Mouse (Mus musculus) hindbrain, embryonic 15.5 days (tissue): Measurements from ENCODE around the gene Stra6. TPM values are rescaled to one million over a fixed set of nuclear protein-coding genes. Genes with fewer than 3 reads are reported as not detected.

ENCODE experiments used
- ATAC-seq: fragments of 200-750 bp; cut with Nextera tagmentation; 2 replicates; pipeline ENCODE4 v1.8.0; 2017; ENCODE audit warnings: low read depth, moderate number of reproducible peaks, moderate TSS enrichment; ENCODE audit not compliant: low FRiP score
- H3K27ac ChIP-seq: fragments of 300-500 bp; sonication (generic); replicated peaks from 2 replicates; pipeline ENCODE4 v1.5.1; 2015; ENCODE audit warnings: mild to moderate bottlenecking, inconsistent platforms
- H3K27me3 ChIP-seq: fragments of 300-500 bp; sonication (generic); 2 replicates; pipeline ENCODE4 v1.6.1; 2015; ENCODE audit warnings: control low read depth, inconsistent platforms
- H3K36me3 ChIP-seq: fragments of 300-500 bp; sonication (generic); 2 replicates; pipeline ENCODE4 v1.6.1; 2015; ENCODE audit warnings: control low read depth, inconsistent platforms
- H3K4me1 ChIP-seq: fragments of 300-500 bp; sonication (generic); replicated peaks from 2 replicates; pipeline ENCODE4 v1.6.1; 2015; ENCODE audit warnings: control low read depth, inconsistent platforms
- H3K4me2 ChIP-seq: fragments of 300-500 bp; sonication (generic); 2 replicates; pipeline ENCODE4 v1.6.1; 2015; ENCODE audit warnings: moderate library complexity, mild to moderate bottlenecking, inconsistent platforms
- H3K4me3 ChIP-seq: fragments of 300-500 bp; sonication (generic); 2 replicates; pipeline ENCODE4 v1.5.1; 2015; ENCODE audit warnings: mild to moderate bottlenecking, inconsistent platforms
- H3K9ac ChIP-seq: fragments of 300-500 bp; sonication (generic); 2 replicates; pipeline ENCODE4 v1.6.1; 2015; ENCODE audit warnings: inconsistent platforms
- H3K9me3 ChIP-seq: fragments of 300-500 bp; sonication (generic); 2 replicates; pipeline ENCODE4 v1.6.1; 2016; ENCODE audit warnings: control low read depth, inconsistent platforms
- WGBS: fragments of 180-500 bp; shearing (Covaris S2); methylation state at CpG from one replicate; pipeline ENCODE4 v1.1.7; 2015; 5-methylcytosine and 5-hydroxymethylcytosine counted together
- polyA plus RNA-seq: library from polyadenylated mRNA; unstranded; fragments of >200 nt; fragmentation: Nextera tagmentation; extraction: Ambion mirVana; gene quantifications from 2 replicates; pipeline ENCODE4 v1.2.1, GENCODE M21; 2015

The Stra6 gene
- polyA plus RNA-seq, 1 experiment from 2014 or later = 17.5 TPM

DNA sequence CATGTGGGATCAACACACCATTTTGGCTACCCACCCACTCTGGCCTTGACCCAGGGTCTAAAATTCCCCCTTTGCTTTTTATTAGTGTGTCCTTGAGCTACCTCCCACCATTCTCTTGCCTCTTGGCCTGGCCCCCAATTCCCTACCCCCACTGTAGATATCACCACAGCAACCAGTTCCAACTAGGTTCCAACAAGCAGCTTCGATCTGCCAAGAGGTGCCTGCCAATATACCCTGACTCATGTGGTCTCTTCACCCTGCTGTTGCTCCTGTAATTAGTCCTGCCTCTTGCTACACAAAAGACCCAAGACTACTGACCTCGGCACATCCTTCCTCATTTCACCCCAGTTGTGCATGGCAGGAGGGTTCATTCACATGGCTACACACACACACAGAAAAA lies 21.5 kb downstream of the Stra6 start:
- Histone ChIP-seq H3K27ac (peak overlapping the region; percentile 50), H3K9me3 (no peaks in the 10 kb centered on the region), H3K9ac (no peak overlapping the region), H3K4me1 (peaks cover 37% of the 10 kb centered on the region), H3K36me3 (no peaks in the 10 kb centered on the region), H3K4me3 (no peak overlapping the region), H3K27me3 (peaks cover 2% of the 10 kb centered on the region; the same call in 1 of the 2 replicates), H3K4me2 (no peak overlapping the region; the same call in 1 of the 2 replicates)
- WGBS = 4% methylated on average over 2 of the region's 2 CpGs
- ATAC-seq = peak; percentile 70

DNA sequence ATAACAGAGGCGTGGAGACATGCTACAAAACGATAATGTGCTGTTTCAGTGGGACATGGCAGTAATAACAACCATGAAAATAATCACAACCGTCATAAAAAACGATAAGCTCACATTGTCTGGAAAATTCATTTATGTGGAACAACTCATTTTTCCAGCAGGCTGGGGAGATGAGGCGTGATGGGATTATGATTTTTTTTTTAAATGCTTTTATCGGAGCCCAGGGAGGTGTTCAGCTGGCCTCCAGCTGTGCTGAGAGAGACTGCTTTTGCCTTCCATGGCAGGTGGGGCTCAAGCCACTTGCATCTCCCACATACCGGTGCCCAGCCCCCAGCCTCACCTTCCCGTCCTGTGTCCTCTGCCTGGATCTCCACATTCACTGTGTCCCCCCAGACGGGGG lies 22.6 kb downstream of the Stra6 start:
- no peak for ATAC-seq
- peak overlapping the region; percentile 50; the same call in 1 of the 2 replicates for H3K27ac ChIP-seq
- no peak overlapping the region for H3K9ac ChIP-seq

DNA sequence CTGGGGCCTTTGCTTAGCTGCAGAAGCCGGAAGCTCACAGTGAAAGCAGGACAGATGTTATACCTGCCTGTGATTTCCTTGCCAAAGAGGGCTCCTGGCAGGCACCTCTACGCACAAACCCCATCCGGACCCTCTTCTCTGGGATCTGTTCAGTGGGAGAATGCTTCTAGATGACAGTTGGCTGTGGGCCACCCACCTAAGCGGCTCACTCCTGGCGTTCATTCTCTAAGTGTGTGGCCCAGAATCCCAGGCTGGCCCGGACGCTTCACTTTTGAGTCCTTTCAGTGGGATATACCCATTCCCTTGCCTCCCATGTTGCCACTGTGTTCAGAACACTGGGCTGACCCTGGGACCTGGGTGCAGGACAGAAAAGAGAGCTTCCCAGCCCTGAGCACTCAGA lies 23.3 kb downstream of the Stra6 start:
- H3K4me3 ChIP-seq = no peak overlapping the region
- 0 out of 2 replicates have a peak overlapping the region, but pooled peaks have one; percentile 20 for H3K27ac ChIP-seq
- no peak for ATAC-seq
- WGBS = 48% methylated on average over 7 of the region's 7 CpGs
- no peaks in the 10 kb centered on the region for H3K36me3 ChIP-seq
- peaks cover 2% of the 10 kb centered on the region; the same call in 1 of the 2 replicates for H3K27me3 ChIP-seq
- H3K4me2 ChIP-seq = no peak overlapping the region
- no peaks in the 10 kb centered on the region for H3K9me3 ChIP-seq
- H3K4me1 ChIP-seq = peaks cover 39% of the 10 kb centered on the region
- no peak overlapping the region for H3K9ac ChIP-seq

More for the DNA sequence above, 22.6 kb downstream of the Stra6 start:
- Histone ChIP-seq H3K27me3 (peaks cover 2% of the 10 kb centered on the region; the same call in 1 of the 2 replicates), H3K4me3 (no peak overlapping the region), H3K36me3 (no peaks in the 10 kb centered on the region), H3K9me3 (no peaks in the 10 kb centered on the region), H3K4me1 (peaks cover 37% of the 10 kb centered on the region), H3K4me2 (no peak overlapping the region)
- 23% methylated on average over 9 of the region's 9 CpGs for WGBS

DNA sequence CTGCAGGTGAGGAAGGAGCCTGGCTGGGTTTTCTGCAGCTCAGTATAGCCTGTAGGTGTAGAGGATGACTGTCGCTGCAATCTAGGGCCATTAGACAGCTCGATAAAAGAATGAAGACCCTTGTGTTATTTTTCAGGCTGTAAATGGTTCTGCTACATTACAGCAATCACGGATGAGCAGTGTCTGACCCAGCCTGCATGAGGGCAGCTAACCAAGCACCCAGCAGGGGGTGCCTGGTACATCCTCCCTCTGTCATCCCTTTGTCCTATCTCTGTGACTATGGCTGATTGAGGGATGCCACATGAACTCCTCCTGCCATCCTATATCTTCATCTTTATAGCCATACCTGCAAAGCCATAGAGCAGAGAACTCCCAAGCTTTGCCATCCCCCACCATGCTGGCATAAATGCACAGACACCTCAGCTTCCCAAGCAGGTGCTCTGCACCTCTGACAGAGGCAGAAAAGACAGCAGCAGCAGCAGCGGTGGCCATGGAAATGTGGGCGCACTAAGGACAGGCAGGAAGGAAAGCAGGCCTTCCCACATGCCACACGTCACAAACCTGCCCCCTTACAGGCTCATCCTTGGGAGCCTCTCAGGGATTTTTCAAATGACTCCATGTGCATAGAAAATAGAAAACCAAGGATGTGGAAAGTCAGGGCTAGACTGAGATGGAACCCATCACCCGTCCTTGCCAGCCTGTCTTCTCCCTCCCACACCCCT lies 23.9 kb downstream of the Stra6 start:
- Histone ChIP-seq H3K4me1 (peaks cover 41% of the 10 kb centered on the region), H3K9me3 (no peaks in the 10 kb centered on the region), H3K9ac (no peak overlapping the region), H3K4me3 (no peak overlapping the region), H3K27ac (0 out of 2 replicates have a peak overlapping the region, but pooled peaks have one; percentile 20), H3K27me3 (peaks cover 2% of the 10 kb centered on the region; the same call in 1 of the 2 replicates), H3K36me3 (no peaks in the 10 kb centered on the region), H3K4me2 (no peak overlapping the region)
- 54% methylated on average over 7 of the region's 7 CpGs for WGBS
- no peak for ATAC-seq

DNA sequence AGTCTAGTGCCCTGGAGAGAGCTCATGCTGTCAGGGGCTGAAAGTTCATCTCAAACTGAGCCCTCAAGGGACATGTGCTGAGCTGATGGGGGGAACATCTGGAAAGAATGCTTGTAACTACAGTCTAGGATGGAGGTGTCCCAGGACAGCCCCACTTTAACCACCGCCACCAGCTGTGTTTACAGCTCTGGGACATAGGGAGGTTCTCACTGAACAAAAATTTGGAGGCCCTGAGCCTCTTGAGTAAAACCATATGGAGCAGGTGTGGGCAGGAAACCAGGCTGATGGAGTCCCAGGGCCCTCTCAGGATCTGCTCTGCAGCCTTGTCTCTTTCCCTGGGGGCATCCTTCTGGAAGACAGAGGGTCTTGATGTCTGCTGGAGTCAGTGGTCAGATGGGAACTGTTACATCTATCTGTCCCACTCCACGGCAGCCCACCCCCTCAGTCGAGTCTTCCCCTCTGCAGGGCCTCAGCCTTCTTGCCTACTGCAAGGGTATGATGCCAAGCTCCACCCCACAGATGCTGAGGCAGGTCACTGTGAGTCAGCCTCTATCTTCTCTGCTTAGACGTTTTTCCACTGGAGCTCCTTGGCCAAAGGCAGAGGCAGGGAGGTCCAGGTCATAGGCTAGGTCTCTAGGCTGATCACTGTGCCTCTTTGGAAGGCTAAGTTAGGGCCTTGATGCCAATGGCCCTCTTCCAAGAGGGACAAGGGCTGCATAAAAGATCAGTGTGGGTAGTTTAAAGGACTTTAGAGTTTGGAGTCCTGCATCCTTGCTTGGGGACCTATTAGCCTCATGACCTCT lies 28.2 kb downstream of the Stra6 start:
- no peak for ATAC-seq
- H3K4me1 ChIP-seq = peaks cover 23% of the 10 kb centered on the region
- 64% methylated on average over 4 of the region's 4 CpGs for WGBS

DNA sequence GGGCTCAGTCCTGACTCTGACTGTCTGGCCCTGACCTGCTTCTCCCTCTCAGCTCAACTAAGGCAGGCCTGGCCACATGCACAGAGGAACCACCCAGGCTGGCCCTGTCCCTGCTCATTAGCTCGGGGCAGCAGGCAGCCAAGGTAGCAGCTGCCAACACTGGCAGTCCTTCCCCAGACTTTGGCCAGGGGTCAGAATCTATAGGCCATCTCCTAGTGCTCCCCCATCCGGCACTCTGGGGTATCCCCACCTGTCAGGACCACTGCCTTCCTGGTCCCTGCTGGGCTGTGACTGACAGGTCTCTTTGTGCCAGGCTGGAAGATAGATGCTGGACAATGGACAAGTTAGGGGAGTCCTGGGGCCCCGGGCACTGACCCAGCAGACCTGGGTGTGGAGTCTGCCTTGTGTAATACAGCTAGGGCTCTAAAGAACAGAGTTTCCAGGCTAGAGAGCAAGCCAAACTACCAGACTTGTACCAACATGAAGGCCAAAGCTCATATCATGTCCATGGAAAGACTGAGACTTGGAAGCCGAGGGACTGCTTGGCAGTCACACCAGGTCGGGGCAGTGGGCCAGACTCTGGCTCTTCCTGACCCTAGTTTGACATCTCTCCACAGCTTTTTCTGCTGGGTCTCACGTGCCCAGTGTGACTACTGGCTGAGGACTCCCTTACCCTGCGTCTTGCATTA lies 29.1 kb downstream of the Stra6 start:
- Histone ChIP-seq H3K9ac (no peak overlapping the region), H3K4me1 (peaks cover 22% of the 10 kb centered on the region), H3K9me3 (no peaks in the 10 kb centered on the region), H3K4me2 (no peak overlapping the region), H3K4me3 (no peak overlapping the region), H3K27ac (no peak overlapping the region), H3K36me3 (no peaks in the 10 kb centered on the region), H3K27me3 (no peaks in the 10 kb centered on the region)
- ATAC-seq = peak; percentile 73
- WGBS = 57% methylated on average over 7 of the region's 7 CpGs

More for the DNA sequence above, 28.2 kb downstream of the Stra6 start:
- Histone ChIP-seq H3K9ac (no peak overlapping the region), H3K4me2 (no peak overlapping the region), H3K27ac (no peak overlapping the region), H3K27me3 (no peaks in the 10 kb centered on the region), H3K9me3 (no peaks in the 10 kb centered on the region), H3K4me3 (no peak overlapping the region), H3K36me3 (no peaks in the 10 kb centered on the region)

DNA sequence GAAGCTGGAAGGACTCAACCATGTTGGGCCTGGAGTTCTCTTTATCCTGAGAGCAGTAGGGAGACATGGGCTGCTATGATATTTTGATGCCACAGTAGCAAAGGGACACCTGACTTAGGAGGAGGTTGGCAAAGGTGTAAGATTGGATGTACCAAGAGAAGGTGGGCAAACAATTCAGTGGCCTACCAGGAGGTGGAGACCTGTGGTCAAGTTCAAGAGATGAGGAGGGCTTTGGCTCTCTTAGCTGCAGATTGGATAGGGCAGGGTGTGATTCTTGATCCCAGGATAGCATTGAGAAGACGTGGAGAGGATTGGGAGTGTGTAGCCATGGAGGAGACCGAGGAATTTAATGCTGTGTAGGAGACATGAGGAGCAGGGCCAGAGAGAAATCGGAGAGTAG lies 30.2 kb downstream of the Stra6 start:
- H3K4me3 ChIP-seq = no peak overlapping the region
- H3K9me3 ChIP-seq = no peaks in the 10 kb centered on the region
- ATAC-seq = no peak
- H3K4me1 ChIP-seq = peaks cover 22% of the 10 kb centered on the region
- H3K27ac ChIP-seq = no peak overlapping the region
- H3K9ac ChIP-seq = no peak overlapping the region
- WGBS = 71% methylated on average over 3 of the region's 3 CpGs
- H3K27me3 ChIP-seq = no peaks in the 10 kb centered on the region
- no peaks in the 10 kb centered on the region for H3K36me3 ChIP-seq
- H3K4me2 ChIP-seq = no peak overlapping the region

DNA sequence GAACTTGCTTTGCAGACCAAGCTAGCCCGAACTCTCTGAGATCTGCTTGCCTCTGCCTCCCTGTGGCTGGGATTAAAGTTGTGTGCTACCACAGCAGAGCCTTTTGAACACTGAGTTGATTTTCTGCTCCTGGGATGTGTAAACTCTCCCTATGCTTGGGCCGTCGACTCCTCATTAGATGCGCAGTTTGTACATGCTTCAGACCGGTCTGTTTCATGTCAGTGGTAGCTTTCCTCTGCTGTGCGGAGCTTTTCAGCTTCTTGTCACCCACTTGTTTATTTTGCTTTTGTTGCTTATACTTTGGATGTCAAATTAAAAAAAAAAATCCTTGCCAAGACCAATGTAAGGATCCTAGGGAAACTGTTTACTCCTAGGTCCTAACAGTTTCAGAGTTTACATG lies 32.4 kb downstream of the Stra6 start:
- peaks cover 22% of the 10 kb centered on the region for H3K4me1 ChIP-seq
- H3K27me3 ChIP-seq = no peaks in the 10 kb centered on the region
- H3K4me3 ChIP-seq = no peak overlapping the region
- ATAC-seq = no peak
- H3K9me3 ChIP-seq = no peaks in the 10 kb centered on the region
- no peak overlapping the region for H3K4me2 ChIP-seq
- H3K27ac ChIP-seq = 0 out of 2 replicates have a peak overlapping the region, but pooled peaks have one; percentile 63
- WGBS = 82% methylated on average over 6 of the region's 6 CpGs
- no peaks in the 10 kb centered on the region for H3K36me3 ChIP-seq
- H3K9ac ChIP-seq = no peak overlapping the region

DNA sequence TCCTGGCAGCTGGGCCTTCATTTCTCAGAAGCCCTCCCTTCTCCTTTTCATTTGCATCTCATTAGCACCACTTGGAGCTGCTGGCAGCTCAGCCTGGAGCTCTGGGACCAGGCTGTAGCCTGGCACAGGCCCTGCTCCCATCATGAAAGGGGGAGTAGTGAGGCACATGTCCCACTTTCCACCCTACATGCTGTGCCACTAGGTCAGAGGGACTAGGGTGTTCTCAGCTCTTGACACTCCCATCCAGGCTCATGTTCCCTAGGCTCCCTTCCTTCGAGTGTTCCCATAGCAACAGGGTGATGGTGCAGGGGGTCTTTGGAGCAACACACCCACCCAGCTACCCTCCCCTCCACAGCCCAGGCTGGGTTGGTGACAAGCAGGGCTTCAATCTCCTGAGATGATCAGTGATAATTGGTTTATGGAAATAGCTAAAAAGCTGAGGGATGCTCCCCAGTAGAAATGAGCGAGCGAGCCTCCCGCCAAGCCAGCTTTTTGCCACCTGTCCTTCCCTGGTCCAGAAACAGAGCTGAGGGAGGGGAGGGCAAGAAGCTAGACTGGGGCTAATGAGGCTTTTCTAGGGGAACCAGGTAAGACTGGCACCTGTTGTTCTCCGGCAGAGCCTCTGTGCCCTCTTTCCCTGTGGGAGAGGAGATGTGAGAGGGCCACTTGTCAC lies 33.2 kb downstream of the Stra6 start:
- no peak overlapping the region for H3K4me3 ChIP-seq
- WGBS = 43% methylated on average over 5 of the region's 5 CpGs
- H3K36me3 ChIP-seq = no peaks in the 10 kb centered on the region
- H3K9ac ChIP-seq = no peak overlapping the region
- H3K9me3 ChIP-seq = no peaks in the 10 kb centered on the region
- ATAC-seq = peak; percentile 68
- no peak overlapping the region for H3K4me2 ChIP-seq
- H3K4me1 ChIP-seq = peaks cover 21% of the 10 kb centered on the region
- no peaks in the 10 kb centered on the region for H3K27me3 ChIP-seq
- peak overlapping the region; percentile 63 for H3K27ac ChIP-seq

DNA sequence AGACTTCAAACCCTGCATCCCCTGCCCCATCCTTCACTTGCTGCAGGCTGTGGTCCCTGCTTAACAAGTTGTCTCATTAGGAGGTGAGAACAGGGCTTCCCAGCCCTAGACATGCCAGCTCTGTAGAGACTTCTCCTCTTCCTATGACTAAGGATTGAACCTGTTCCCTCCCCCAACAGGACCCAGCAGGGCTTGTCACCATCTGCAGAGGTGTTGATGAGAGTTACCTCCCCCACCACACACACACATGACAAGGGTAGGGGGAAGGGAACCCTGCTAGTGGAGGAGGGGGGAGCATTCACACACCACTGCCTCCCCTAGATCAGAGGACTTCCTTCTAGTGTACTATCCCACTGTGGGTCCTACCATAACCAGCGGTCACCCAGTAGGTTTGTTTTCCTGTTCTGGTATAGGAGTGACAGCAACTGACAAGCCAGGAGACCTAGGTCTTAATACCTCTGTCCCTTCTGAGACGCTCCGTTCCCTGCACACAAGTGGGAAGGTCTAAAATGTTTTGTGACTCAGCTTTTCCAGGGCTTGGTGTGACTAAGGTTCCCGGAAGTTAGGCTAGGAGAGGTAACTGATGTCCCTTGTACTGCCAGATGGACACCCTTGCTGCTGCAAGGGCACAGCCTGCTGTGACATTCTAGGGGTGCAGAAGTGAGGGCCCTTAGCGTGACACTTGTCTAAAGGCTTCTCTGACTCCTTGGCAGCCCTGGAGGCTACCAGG lies 36.4 kb downstream of the Stra6 start:
- H3K27ac ChIP-seq = no peak overlapping the region
- peaks cover 20% of the 10 kb centered on the region for H3K4me1 ChIP-seq
- no peak overlapping the region for H3K4me3 ChIP-seq
- no peaks in the 10 kb centered on the region for H3K27me3 ChIP-seq
- H3K36me3 ChIP-seq = no peaks in the 10 kb centered on the region
- ATAC-seq = no peak
- H3K9me3 ChIP-seq = no peaks in the 10 kb centered on the region
- H3K9ac ChIP-seq = no peak overlapping the region
- H3K4me2 ChIP-seq = no peak overlapping the region
- 85% methylated on average over 5 of the region's 5 CpGs for WGBS

DNA sequence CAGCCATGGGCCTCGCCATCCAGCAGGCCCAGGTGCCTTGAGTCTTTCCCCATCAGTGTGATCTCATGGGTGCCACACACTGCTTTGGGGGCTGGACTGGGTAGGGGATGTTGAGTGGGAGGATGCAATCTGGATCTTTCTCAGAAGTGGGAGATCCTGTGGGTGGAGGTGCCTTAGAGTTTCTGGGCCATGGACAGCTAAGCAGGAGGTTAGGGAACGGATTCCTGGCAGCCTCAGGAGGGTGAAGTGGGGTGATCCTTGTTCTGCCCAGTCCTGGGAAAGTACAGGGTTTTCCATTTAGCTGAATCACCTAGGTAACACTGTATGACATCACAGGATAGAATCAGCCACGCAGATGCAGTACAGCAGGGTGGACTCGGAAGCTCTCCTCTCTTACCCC lies 38.4 kb downstream of the Stra6 start:
- no peak for ATAC-seq
- Histone ChIP-seq H3K4me1 (peaks cover 19% of the 10 kb centered on the region), H3K9me3 (no peaks in the 10 kb centered on the region), H3K4me3 (no peak overlapping the region), H3K36me3 (no peaks in the 10 kb centered on the region), H3K27ac (no peak overlapping the region), H3K27me3 (no peaks in the 10 kb centered on the region), H3K9ac (no peak overlapping the region), H3K4me2 (no peak overlapping the region)
- WGBS = 71% methylated on average over 4 of the region's 4 CpGs
